Mouse (Mus musculus) midbrain, embryonic 16.5 days (tissue): ENCODE results near the gene Tcerg1l. TPM values are rescaled to one million over a fixed set of nuclear protein-coding genes. Genes with fewer than 3 reads are reported as not detected.

ENCODE experiments used
- ATAC-seq: fragments of 200-750 bp; cut with Nextera tagmentation; 2 replicates; pipeline ENCODE4 v1.8.0; 2017; ENCODE audit warnings: moderate TSS enrichment
- H3K27ac ChIP-seq: fragments of 300-500 bp; sonication (generic); 2 replicates; pipeline ENCODE4 v1.5.1; 2014; ENCODE audit warnings: mild to moderate bottlenecking, low read length, mixed read lengths
- H3K27me3 ChIP-seq: fragments of 300-500 bp; sonication (generic); 2 replicates; pipeline ENCODE4 v1.6.1; 2014; ENCODE audit warnings: low read depth, low read length, mixed read lengths; ENCODE audit not compliant: control insufficient read depth, insufficient read depth
- H3K36me3 ChIP-seq: fragments of 300-500 bp; sonication (generic); 2 replicates; pipeline ENCODE4 v1.6.1; 2014; ENCODE audit warnings: mild to moderate bottlenecking, low read length, moderate library complexity, mixed read lengths; ENCODE audit not compliant: control insufficient read depth, insufficient read depth
- H3K4me1 ChIP-seq: fragments of 300-500 bp; sonication (generic); 2 replicates; pipeline ENCODE4 v1.6.1; 2014; ENCODE audit warnings: mild to moderate bottlenecking, low read length, mixed read lengths; ENCODE audit not compliant: control insufficient read depth, insufficient read depth
- H3K4me2 ChIP-seq: fragments of 300-500 bp; sonication (generic); 2 replicates; pipeline ENCODE4 v1.6.1; 2014; ENCODE audit warnings: mild to moderate bottlenecking, low read length, mixed read lengths
- H3K4me3 ChIP-seq: fragments of 300-500 bp; sonication (generic); 2 replicates; pipeline ENCODE4 v1.5.1; 2014; ENCODE audit warnings: low read depth, mild to moderate bottlenecking, low read length, moderate library complexity, mixed read lengths
- H3K9ac ChIP-seq: fragments of 300-500 bp; sonication (generic); 2 replicates; pipeline ENCODE4 v1.6.1; 2014; ENCODE audit warnings: low read depth, low read length, mixed read lengths
- H3K9me3 ChIP-seq: fragments of 300-500 bp; sonication (generic); replicated peaks from 2 replicates; pipeline ENCODE4 v1.6.1; 2014; ENCODE audit warnings: mild to moderate bottlenecking, low read length, mixed read lengths; ENCODE audit not compliant: control insufficient read depth, poor library complexity, severe bottlenecking
- WGBS: fragments of 180-500 bp; shearing (Covaris S2); extraction: QIAGEN DNeasy Blood & Tissue Kit; methylation state at CpG from one replicate; pipeline ENCODE4 v1.1.7; 2014; 5-methylcytosine and 5-hydroxymethylcytosine counted together
- polyA plus RNA-seq: library from polyadenylated mRNA; unstranded; fragments of >200 nt; fragmentation: Nextera tagmentation; extraction: Ambion mirVana; gene quantifications from 2 replicates; pipeline ENCODE4 v1.2.1, GENCODE M21; 2015

The Tcerg1l gene
- polyA plus RNA-seq, 1 experiment from 2014 or later: 33.4 TPM

GRCm38 (mm10) chr7:138337946-138338345, 59.6 kb downstream of the Tcerg1l start:
- no peak for ATAC-seq

DNA sequence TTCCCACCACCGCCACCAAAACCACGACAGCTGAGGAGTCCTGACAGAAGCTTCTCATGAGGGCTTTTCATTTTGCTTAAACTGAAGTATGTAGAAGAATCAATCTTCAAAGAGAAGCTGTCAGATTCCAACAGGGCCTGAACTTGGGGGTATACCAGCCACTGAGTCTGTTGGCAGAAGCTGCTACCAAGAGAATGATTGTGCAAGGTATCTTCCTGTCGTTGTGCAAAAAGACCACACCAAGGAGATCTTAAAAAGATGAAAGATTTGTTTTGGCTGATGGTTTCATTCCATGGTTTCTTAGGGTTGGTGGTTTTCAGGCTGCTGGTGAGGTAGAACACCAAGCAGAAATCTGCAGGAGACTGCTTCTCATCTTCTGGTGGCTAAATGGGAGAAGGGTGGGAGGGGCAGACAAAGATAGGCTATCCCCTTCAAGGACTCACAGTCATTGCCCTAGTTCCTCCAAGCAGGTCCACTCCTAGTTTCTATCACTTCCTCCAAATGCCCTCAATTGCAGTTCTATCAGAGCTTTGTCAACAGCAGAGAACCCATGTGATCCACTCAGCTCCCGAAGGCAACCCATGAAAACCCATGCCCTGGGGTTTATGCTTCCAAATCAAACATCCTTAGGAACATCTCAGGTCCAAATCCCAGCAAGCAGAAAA, 64.9 kb downstream of the Tcerg1l start:
- H3K36me3 ChIP-seq: no peaks in the 10 kb centered on the region
- H3K27ac ChIP-seq: no peak overlapping the region
- H3K27me3 ChIP-seq: no peaks in the 10 kb centered on the region
- ATAC-seq: no peak
- H3K4me2 ChIP-seq: no peak overlapping the region
- WGBS: 93% methylated on average over 4 of the region's 4 CpGs
- H3K4me3 ChIP-seq: no peak overlapping the region
- peaks cover 4% of the 10 kb centered on the region; the same call in 1 of the 2 replicates for H3K4me1 ChIP-seq
- no peaks in the 10 kb centered on the region for H3K9me3 ChIP-seq
- H3K9ac ChIP-seq: no peak overlapping the region

More at GRCm38 (mm10) chr7:138337946-138338345, 59.6 kb downstream of the Tcerg1l start:
- no peak overlapping the region for H3K4me2 ChIP-seq
- H3K4me1 ChIP-seq: peaks cover 2% of the 10 kb centered on the region; the same call in 1 of the 2 replicates
- WGBS: 37% methylated on average over 5 of the region's 5 CpGs
- H3K9me3 ChIP-seq: no peaks in the 10 kb centered on the region
- H3K27me3 ChIP-seq: no peaks in the 10 kb centered on the region
- no peak overlapping the region for H3K27ac ChIP-seq
- no peaks in the 10 kb centered on the region for H3K36me3 ChIP-seq
- H3K4me3 ChIP-seq: no peak overlapping the region
- no peak overlapping the region for H3K9ac ChIP-seq

GRCm38 (mm10) chr7:138331266-138331665, 66.3 kb downstream of the Tcerg1l start:
- ATAC-seq: no peak
- peaks cover 6% of the 10 kb centered on the region for H3K4me1 ChIP-seq

GRCm38 (mm10) chr7:138328637-138329036, 68.9 kb downstream of the Tcerg1l start:
- Histone ChIP-seq H3K36me3 (no peaks in the 10 kb centered on the region), H3K9me3 (no peaks in the 10 kb centered on the region), H3K4me1 (peaks cover 9% of the 10 kb centered on the region), H3K9ac (no peak overlapping the region), H3K4me2 (no peak overlapping the region), H3K27ac (no peak overlapping the region), H3K4me3 (no peak overlapping the region), H3K27me3 (no peaks in the 10 kb centered on the region)
- 56% methylated on average over 6 of the region's 6 CpGs for WGBS
- ATAC-seq: no peak

More at GRCm38 (mm10) chr7:138331266-138331665, 66.3 kb downstream of the Tcerg1l start:
- no peaks in the 10 kb centered on the region for H3K9me3 ChIP-seq
- H3K4me3 ChIP-seq: no peak overlapping the region
- H3K27ac ChIP-seq: no peak overlapping the region
- no peak overlapping the region for H3K9ac ChIP-seq
- no peak overlapping the region for H3K4me2 ChIP-seq
- H3K36me3 ChIP-seq: no peaks in the 10 kb centered on the region
- H3K27me3 ChIP-seq: no peaks in the 10 kb centered on the region
- 75% methylated on average over 3 of the region's 3 CpGs for WGBS

GRCm38 (mm10) chr7:138326760-138327159, 70.8 kb downstream of the Tcerg1l start:
- no peak overlapping the region for H3K4me3 ChIP-seq
- H3K4me1 ChIP-seq: peaks cover 7% of the 10 kb centered on the region
- H3K9me3 ChIP-seq: no peaks in the 10 kb centered on the region
- H3K36me3 ChIP-seq: no peaks in the 10 kb centered on the region
- no peak overlapping the region for H3K4me2 ChIP-seq
- WGBS: 30% methylated on average over 3 of the region's 3 CpGs
- H3K27ac ChIP-seq: no peak overlapping the region
- no peak overlapping the region for H3K9ac ChIP-seq
- H3K27me3 ChIP-seq: no peaks in the 10 kb centered on the region
- ATAC-seq: no peak

DNA sequence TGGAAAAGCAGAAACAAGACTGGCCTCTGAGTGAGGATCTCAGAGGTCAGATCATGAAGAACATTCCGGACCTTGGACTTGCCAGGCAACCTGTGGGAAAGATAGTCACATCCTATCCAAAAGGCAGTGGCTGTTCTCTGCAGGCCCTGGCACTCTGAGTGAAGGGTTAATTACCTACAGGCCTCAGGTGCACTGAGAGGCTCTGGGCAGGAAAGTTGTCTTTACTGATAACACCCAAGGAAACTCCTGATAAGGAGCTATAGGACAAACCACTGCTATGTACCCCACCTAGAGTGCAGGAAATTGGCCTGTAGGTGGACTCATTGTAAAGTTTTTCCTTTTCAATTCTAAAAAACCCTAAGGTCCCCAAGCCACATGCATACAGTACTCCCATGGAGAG, 83.8 kb downstream of the Tcerg1l start:
- whole genome bisulfite sequencing: 95% methylated on average over 1 of the region's 1 CpGs
- ATAC-seq: no peak

DNA sequence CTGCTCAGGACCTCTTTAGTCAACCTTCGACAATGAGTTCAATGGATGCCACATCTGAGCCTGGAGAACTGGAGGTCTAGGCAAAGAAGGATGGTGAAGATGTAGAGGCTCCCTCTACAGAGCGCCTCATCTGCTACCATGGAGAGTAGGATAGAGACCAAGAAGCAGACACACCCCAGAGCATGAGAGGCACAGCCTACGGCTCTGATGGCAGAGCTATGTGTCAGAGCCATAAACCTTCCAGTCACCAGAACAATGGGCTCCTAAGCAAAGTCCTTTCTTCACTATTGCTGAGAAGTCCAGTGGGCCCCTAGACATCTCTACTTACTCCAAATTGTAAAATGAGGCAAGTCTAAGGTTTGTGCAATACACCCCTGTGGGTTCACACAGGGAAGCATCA, 91.4 kb downstream of the Tcerg1l start:
- H3K27ac ChIP-seq: no peak overlapping the region
- H3K36me3 ChIP-seq: no peaks in the 10 kb centered on the region
- H3K4me3 ChIP-seq: no peak overlapping the region
- no peak overlapping the region for H3K9ac ChIP-seq
- H3K4me2 ChIP-seq: no peak overlapping the region
- no peaks in the 10 kb centered on the region for H3K27me3 ChIP-seq
- 84% methylated on average over 3 of the region's 3 CpGs for WGBS
- no peak for ATAC-seq
- no peaks in the 10 kb centered on the region for H3K9me3 ChIP-seq
- H3K4me1 ChIP-seq: no peaks in the 10 kb centered on the region

More for the DNA sequence above, 83.8 kb downstream of the Tcerg1l start:
- no peak overlapping the region for H3K4me3 ChIP-seq
- no peak overlapping the region for H3K27ac ChIP-seq
- no peaks in the 10 kb centered on the region for H3K27me3 ChIP-seq
- H3K9me3 ChIP-seq: no peaks in the 10 kb centered on the region
- no peak overlapping the region for H3K9ac ChIP-seq
- H3K36me3 ChIP-seq: no peaks in the 10 kb centered on the region
- no peaks in the 10 kb centered on the region for H3K4me1 ChIP-seq
- no peak overlapping the region for H3K4me2 ChIP-seq

DNA sequence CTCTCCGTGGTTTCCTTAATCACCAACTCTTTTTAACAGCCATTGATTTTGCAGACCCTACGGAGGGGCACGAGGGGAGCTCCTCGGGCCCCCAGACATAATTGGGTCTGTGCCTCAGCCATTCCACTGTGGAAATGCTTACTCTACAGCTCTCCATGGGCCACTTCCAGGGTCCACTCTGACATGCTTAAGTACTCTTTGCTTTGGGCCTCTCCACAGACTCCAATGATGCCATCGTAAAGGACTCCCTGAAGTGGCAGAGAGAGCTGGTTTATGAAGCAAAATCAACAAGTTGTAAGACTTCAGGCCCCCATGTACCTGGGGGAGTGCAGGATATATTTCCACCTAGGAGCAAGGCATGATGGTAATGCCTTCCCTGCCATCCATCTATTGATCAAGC, 112.7 kb downstream of the Tcerg1l start:
- no peak overlapping the region for H3K4me2 ChIP-seq
- no peak overlapping the region for H3K27ac ChIP-seq
- H3K9me3 ChIP-seq: no peaks in the 10 kb centered on the region
- H3K27me3 ChIP-seq: no peaks in the 10 kb centered on the region
- no peak overlapping the region for H3K9ac ChIP-seq
- no peaks in the 10 kb centered on the region for H3K36me3 ChIP-seq
- H3K4me1 ChIP-seq: no peaks in the 10 kb centered on the region
- whole genome bisulfite sequencing: 87% methylated on average over 5 of the region's 5 CpGs
- no peak for ATAC-seq
- H3K4me3 ChIP-seq: no peak overlapping the region

DNA sequence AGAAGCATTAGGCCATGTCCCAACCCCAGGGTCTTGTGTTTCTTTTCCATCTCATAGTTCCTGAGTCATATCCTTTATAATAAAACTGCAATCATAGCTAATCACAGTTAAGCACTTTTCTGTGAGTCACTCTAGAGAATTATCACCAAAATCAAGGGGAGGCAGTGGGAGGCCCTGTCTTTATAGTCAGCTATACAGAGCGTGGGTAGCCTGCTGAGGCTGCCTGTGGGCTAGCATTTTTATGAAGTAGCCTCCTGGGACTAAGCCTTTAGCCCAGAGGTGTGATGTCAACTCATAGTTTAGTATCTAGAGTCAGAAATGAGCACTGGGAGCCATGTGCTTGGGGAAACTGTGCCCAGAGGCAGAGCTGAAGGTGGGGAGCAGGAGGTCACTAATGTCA, 122.3 kb downstream of the Tcerg1l start:
- Histone ChIP-seq H3K9ac (no peak overlapping the region), H3K4me3 (no peak overlapping the region), H3K4me1 (no peaks in the 10 kb centered on the region), H3K27ac (no peak overlapping the region), H3K36me3 (no peaks in the 10 kb centered on the region), H3K4me2 (no peak overlapping the region), H3K27me3 (no peaks in the 10 kb centered on the region), H3K9me3 (no peaks in the 10 kb centered on the region)
- 59% methylated on average over 1 of the region's 1 CpGs for WGBS
- no peak for ATAC-seq
